Mouse (Mus musculus): Measurements from ENCODE around the gene Zbtb17. TPM values are rescaled to one million over a fixed set of nuclear protein-coding genes. Genes with fewer than 3 reads are reported as not detected.
A peak's percentile ranks its signal among the peaks of the same experiment; 100 is the strongest.

The Zbtb17 gene
- not detected in 2 replicates for polyA plus RNA-seq (2012; ENCODE audit: insufficient read depth, insufficient read length, low replicate concordance, missing spikeins)

DNA sequence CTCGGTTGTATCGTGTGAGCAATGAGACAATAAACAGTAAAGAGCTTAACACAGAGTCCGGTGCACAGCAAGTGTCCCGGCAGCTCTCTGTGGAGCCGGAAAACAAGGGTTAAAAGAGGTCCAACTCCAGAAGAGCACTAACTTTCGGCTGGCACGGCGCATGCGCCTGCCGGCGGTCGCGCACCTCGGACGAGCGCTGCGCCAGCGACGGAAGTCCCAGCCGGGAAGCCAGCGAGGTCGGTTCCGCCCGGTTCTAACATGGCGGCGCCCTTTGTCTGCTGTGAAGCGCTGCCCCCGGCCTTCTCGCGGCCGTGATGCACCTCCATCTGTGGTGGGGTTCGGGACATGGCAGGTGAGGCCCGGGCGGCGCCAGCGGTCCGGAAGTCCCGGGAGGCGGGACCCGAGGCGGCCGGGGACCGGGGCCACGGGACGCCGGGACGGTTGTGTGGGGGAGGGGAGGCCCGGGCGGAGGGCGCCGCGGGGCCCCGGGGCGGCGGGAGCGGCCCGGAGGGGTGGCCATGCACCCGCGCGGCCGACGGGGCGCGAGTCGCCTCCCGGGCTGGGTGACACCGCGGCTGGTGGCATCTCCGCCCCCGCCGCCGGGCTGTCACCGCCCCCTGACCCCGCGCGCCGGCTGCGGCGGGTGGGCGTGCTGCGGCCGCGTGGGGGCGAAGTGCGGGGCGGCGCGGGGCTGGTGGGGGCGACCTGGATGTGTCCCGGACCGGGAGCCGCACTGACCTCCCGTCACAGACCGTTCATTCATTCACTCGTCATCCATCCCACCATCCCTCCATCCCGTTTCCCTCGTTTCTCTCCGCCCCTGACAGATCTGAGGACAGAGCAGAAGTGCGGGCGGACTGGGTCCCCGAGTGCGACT lies at the start of gene Zbtb17:
Gene Zbtb17 (plus strand): TSS at position 204 of the 877 bp plus-strand sequence.
- Histone ChIP-seq H3K4me3 (ENCODE audit: insufficient read depth, low read depth, low read length) (peak within 1 kb of the TSS; percentile 97), H3K27ac (ENCODE audit: insufficient read depth, low read depth, low read length) (no peak within 1 kb of the TSS; the same call in 1 of the 2 replicates), H3K4me1 (ENCODE audit: control insufficient read depth, insufficient read depth, low read length) (peaks cover 12% of the 10 kb centered on the region)
- under 1% methylated on average over 94 of the region's 102 CpGs for WGBS
- TF ChIP-seq POLR2A (IDR thresholded peaks at IDR 0.05; ENCODE audit: insufficient read depth, low read depth, low read length): peak; percentile 29; the same call in 1 of the 2 replicates
- TF ChIP-seq CTCF (IDR thresholded peaks at IDR 0.05; ENCODE audit: insufficient read depth, low read depth, low read length): no peak

GRCm38 (mm10) chr4:141394751-141395150 lies 49.7 kb upstream of the Zbtb17 start:
- peaks cover 5% of the 10 kb centered on the region; the same call in 1 of the 2 replicates for H3K4me1 ChIP-seq (ENCODE audit: control insufficient read depth, insufficient read depth, low read length)
- H3K27ac ChIP-seq (ENCODE audit: insufficient read depth, low read depth, low read length): no peak overlapping the region
- H3K4me3 ChIP-seq (ENCODE audit: insufficient read depth, low read depth, low read length): no peak overlapping the region
- no peak for TF ChIP-seq POLR2A (IDR thresholded peaks at IDR 0.05; ENCODE audit: insufficient read depth, low read depth, low read length)
- no peak for TF ChIP-seq CTCF (IDR thresholded peaks at IDR 0.05; ENCODE audit: insufficient read depth, low read depth, low read length)
- WGBS: 27% methylated on average over 16 of the region's 16 CpGs

- H3K27ac ChIP-seq (ENCODE audit: insufficient read depth, low read depth, low read length): no peak overlapping the region
- peaks cover 5% of the 10 kb centered on the region; the same call in 1 of the 2 replicates for H3K4me1 ChIP-seq (ENCODE audit: control insufficient read depth, insufficient read depth, low read length)
- H3K4me3 ChIP-seq (ENCODE audit: insufficient read depth, low read depth, low read length): no peak overlapping the region
- 73% methylated on average over 12 of the region's 12 CpGs for WGBS
- TF ChIP-seq CTCF (IDR thresholded peaks at IDR 0.05; ENCODE audit: insufficient read depth, low read depth, low read length) (no peak), POLR2A (IDR thresholded peaks at IDR 0.05; ENCODE audit: insufficient read depth, low read depth, low read length) (no peak)
Observed at GRCm38 (mm10) chr4:141397861-141398260, 46.6 kb upstream of the Zbtb17 start.

- TF ChIP-seq POLR2A (IDR thresholded peaks at IDR 0.05; ENCODE audit: insufficient read depth, low read depth, low read length): no peak
- TF ChIP-seq CTCF (IDR thresholded peaks at IDR 0.05; ENCODE audit: insufficient read depth, low read depth, low read length): no peak
Observed at GRCm38 (mm10) chr4:141398545-141398944, 45.9 kb upstream of the Zbtb17 start, which contains the start of gene Clcnka. TSS of gene Clcnka (minus strand) at chr4:141398724.

DNA sequence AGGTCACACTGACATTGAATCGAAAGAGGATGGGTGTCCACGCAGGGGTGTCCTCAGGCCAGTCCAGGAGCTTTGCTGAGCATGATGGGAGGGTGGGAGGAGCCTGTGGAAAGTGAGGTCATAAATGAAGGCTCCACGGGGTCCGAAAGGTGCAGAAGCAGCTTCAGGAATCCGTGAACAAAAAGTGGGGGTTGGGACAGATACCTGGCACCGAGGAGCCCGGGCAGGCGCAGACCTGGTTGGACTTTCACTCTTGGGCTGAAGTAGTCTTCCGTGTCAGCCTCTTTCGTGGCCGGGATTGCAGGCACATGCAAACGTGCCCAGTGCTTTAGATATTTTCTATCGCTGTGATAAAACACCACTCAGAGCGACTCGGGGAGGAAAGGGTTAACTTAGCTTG lies 44.3 kb upstream of the Zbtb17 start:
- WGBS: 91% methylated on average over 15 of the region's 15 CpGs
- Histone ChIP-seq H3K4me3 (ENCODE audit: insufficient read depth, low read depth, low read length) (no peak overlapping the region), H3K4me1 (ENCODE audit: control insufficient read depth, insufficient read depth, low read length) (peaks cover 11% of the 10 kb centered on the region), H3K27ac (ENCODE audit: insufficient read depth, low read depth, low read length) (no peak overlapping the region)
- TF ChIP-seq POLR2A (IDR thresholded peaks at IDR 0.05; ENCODE audit: insufficient read depth, low read depth, low read length) (no peak), CTCF (IDR thresholded peaks at IDR 0.05; ENCODE audit: insufficient read depth, low read depth, low read length) (no peak)

More at GRCm38 (mm10) chr4:141398545-141398944, 45.9 kb upstream of the Zbtb17 start, which contains the start of gene Clcnka:
- Histone ChIP-seq H3K4me1 (ENCODE audit: control insufficient read depth, insufficient read depth, low read length) (peaks cover 5% of the 10 kb centered on the region; the same call in 1 of the 2 replicates), H3K27ac (ENCODE audit: insufficient read depth, low read depth, low read length) (no peak within 1 kb of the TSS), H3K4me3 (ENCODE audit: insufficient read depth, low read depth, low read length) (no peak within 1 kb of the TSS)
- WGBS: 72% methylated on average over 12 of the region's 12 CpGs

DNA sequence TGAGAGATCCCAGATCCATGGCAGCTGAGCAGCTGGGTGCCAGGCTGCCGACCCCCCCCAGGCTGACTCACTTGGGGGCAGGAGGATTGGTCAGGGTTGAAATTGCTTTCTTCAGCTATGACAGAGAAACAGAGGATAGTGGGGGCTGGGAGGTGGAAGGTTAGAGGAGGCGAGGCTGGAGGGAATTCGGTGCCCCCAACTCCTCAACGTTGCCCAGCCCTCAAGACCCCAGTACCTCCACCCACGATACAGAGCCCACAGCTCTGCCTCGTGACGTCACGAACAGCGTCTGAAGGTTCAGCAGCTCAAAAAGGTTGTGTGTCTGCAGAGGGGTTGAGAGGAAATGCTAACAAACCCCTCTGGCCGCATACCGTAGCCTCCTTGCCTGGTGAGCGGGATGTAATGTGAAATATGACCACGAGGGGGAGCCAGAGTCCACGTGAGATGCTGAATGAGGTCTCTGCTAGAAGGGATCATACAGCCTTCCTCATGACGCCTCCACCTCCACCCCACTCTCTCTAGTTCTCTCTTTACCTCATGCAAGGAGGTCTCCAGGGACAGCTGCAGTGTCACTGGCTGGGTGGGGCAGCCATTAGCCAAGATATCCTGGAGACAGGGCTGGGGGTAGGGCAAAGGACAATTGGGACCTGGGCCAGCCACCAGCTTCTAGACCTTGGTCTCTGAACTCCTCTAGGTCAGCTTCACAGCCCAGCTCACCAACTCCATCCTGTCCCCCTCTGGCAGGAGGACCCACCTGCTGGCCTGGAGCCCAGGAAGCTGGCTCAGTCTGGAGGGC lies 39.7 kb upstream of the Zbtb17 start:
- 11% methylated on average over 15 of the region's 15 CpGs for WGBS
- Histone ChIP-seq H3K4me3 (ENCODE audit: insufficient read depth, low read depth, low read length) (peak overlapping the region; percentile 44), H3K4me1 (ENCODE audit: control insufficient read depth, insufficient read depth, low read length) (peaks cover 24% of the 10 kb centered on the region), H3K27ac (ENCODE audit: insufficient read depth, low read depth, low read length) (peak overlapping the region; percentile 9; the same call in 1 of the 2 replicates)
- TF ChIP-seq CTCF (IDR thresholded peaks at IDR 0.05; ENCODE audit: insufficient read depth, low read depth, low read length) (peak; percentile 85), POLR2A (IDR thresholded peaks at IDR 0.05; ENCODE audit: insufficient read depth, low read depth, low read length) (no peak)

- TF ChIP-seq POLR2A (IDR thresholded peaks at IDR 0.05; ENCODE audit: insufficient read depth, low read depth, low read length): no peak
- no peak for TF ChIP-seq CTCF (IDR thresholded peaks at IDR 0.05; ENCODE audit: insufficient read depth, low read depth, low read length)
- WGBS: 74% methylated on average over 3 of the region's 3 CpGs
- Histone ChIP-seq H3K4me1 (ENCODE audit: control insufficient read depth, insufficient read depth, low read length) (peaks cover 24% of the 10 kb centered on the region), H3K4me3 (ENCODE audit: insufficient read depth, low read depth, low read length) (no peak overlapping the region), H3K27ac (ENCODE audit: insufficient read depth, low read depth, low read length) (no peak overlapping the region)
Observed at GRCm38 (mm10) chr4:141405314-141405622, 39.2 kb upstream of the Zbtb17 start.

DNA sequence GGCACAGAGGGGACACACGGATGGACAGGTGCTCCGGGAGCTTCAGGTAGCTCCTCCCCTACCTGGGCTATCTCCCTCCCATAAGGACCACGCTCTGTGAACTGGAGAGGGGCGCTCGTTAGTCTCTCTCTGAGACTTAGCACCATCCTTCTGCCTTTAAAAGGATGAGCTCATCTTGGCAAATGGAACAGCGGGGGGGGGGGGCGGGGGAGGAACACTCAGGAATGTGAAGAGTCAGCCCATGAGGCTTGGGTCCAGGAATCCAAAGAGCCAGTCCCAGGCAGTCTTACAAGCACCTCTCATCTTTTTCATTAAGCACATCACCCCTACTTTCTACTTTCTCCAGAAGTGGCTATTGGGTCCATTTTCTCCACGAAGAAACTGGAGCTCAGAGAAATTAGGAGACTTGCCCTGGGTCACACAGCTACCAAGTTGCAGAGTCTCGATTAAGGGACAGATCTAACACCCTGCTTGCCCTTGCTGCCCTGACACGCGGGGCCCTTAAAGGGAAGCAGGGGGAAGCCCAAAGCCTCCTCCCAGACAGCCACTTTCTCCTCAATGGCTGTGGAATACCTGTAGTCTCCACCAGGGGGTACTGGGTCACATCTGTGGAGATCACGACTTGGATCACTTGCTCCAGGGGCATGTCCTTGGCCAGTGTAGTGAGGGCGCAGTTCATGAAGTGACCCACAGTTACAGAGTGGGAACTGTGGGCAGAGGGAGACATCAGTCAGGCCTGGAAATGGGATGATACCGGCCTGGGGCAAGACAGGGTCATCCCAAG lies 37.7 kb upstream of the Zbtb17 start:
- Histone ChIP-seq H3K4me3 (ENCODE audit: insufficient read depth, low read depth, low read length) (no peak overlapping the region), H3K4me1 (ENCODE audit: control insufficient read depth, insufficient read depth, low read length) (peaks cover 24% of the 10 kb centered on the region), H3K27ac (ENCODE audit: insufficient read depth, low read depth, low read length) (peak overlapping the region; percentile 47; the same call in 1 of the 2 replicates)
- WGBS: 41% methylated on average over 14 of the region's 14 CpGs
- TF ChIP-seq CTCF (IDR thresholded peaks at IDR 0.05; ENCODE audit: insufficient read depth, low read depth, low read length): 0 out of 2 replicates have a peak, but pooled peaks have one; percentile 25
- TF ChIP-seq POLR2A (IDR thresholded peaks at IDR 0.05; ENCODE audit: insufficient read depth, low read depth, low read length): no peak

Data from olfactory bulb, adult 2 months (tissue).